Mouse (Mus musculus) neutrophil, adult 83 days (primary cell): ENCODE data around the gene Macf1. TPM values are rescaled to one million over a fixed set of nuclear protein-coding genes. Genes with fewer than 3 reads are reported as not detected.

Source experiments
- total RNA-seq, 2 experiments: library from RNA; stranded (reverse); gene quantifications; one replicate each; pipeline ENCODE4 v1.2.4; 2023

Macf1 gene
- 100 to 1,000 TPM; 153 to 184 TPM for total RNA-seq

GRCm38 (mm10) chr4:123684260-123684659 lies at the start of gene Macf1:
Gene Macf1 (minus strand): TSS chr4:123684360.

GRCm38 (mm10) chr4:123717574-123718433 lies 33.6 kb upstream of the Macf1 start, which contains the start of gene Ndufs5:
Gene Ndufs5 (minus strand): TSS chr4:123718202.

GRCm38 (mm10) chr4:123342642-123343470 lies 341.3 kb downstream of the Macf1 start, which contains the start of gene Bmp8a:
Gene Bmp8a (minus strand): TSS chr4:123343252.

GRCm38 (mm10) chr4:123323534-123323933 lies 360.6 kb downstream of the Macf1 start, which contains the start of gene Oxct2a:
Gene Oxct2a (minus strand): TSS chr4:123323634.

Other genes starting within 250 kb of the Macf1 start
- 10 to 100 TPM; 35.9 to 44.7 TPM for gene Ndufs5, start 33.8 kb upstream of the Macf1 start, total RNA-seq
- 10 to 100 TPM; 39.6 to 51.4 TPM for gene Akirin1, start 66.0 kb upstream of the Macf1 start, total RNA-seq
- gene Rhbdl2, start 103.5 kb upstream of the Macf1 start, total RNA-seq = not detected
- not detected for gene 4933427I04Rik, start 175.3 kb upstream of the Macf1 start, total RNA-seq
- gene Mycbp, start 220.5 kb upstream of the Macf1 start, total RNA-seq = 10 to 100 TPM; 11.8 to 14.2 TPM
- 10 to 100 TPM; 46.7 to 48.0 TPM for gene Rragc, start 233.1 kb upstream of the Macf1 start, total RNA-seq
- gene 4930535I16Rik, start 233.7 kb upstream of the Macf1 start, total RNA-seq = not detected